Mouse (Mus musculus) lung, adult 2 months (tissue): ENCODE data around the gene Cfap299. TPM values are rescaled to one million over a fixed set of nuclear protein-coding genes. Genes with fewer than 3 reads are reported as not detected.

Experiments used
- DNase-seq: peaks from one replicate; pipeline ENCODE4 v3.0.0; 2022
- H3K4me1 ChIP-seq: fragments of 200-500 bp; 2 replicates; pipeline ENCODE4 v1.6.1; 2011; ENCODE audit warnings: low read length; ENCODE audit not compliant: control insufficient read depth, insufficient read depth
- H3K4me3 ChIP-seq: fragments of 200-500 bp; replicated peaks from 2 replicates; pipeline ENCODE3; 2011; ENCODE audit warnings: low read depth, mild to moderate bottlenecking, control low read depth, low read length; ENCODE audit errors: extremely low read depth
- CTCF ChIP-seq: fragments of 200-500 bp; IDR thresholded peaks from 2 replicates; pipeline ENCODE4 v1.5.1; 2011; ENCODE audit warnings: mild to moderate bottlenecking, low read length, control low read depth; ENCODE audit not compliant: insufficient read depth
- POLR2A ChIP-seq: fragments of 200-500 bp; IDR thresholded peaks from 2 replicates; pipeline ENCODE4 v1.6.1; 2011; ENCODE audit warnings: low read depth, mild to moderate bottlenecking, control low read depth, low read length, borderline replicate concordance; ENCODE audit errors: extremely low read depth
- WGBS: fragments of 180-500 bp; shearing (Covaris S2); methylation state at CpG from one replicate; pipeline ENCODE4 v1.1.7; 2018; 5-methylcytosine and 5-hydroxymethylcytosine counted together
- polyA plus RNA-seq: library from polyadenylated mRNA; depleted of rRNA; stranded (reverse); fragments of >200 nt; gene quantifications from 2 replicates; pipeline ENCODE4 v1.2.3, GENCODE M21; 2012

Cfap299 gene
- polyA plus RNA-seq, 1 experiment, result 1.7 TPM

DNA sequence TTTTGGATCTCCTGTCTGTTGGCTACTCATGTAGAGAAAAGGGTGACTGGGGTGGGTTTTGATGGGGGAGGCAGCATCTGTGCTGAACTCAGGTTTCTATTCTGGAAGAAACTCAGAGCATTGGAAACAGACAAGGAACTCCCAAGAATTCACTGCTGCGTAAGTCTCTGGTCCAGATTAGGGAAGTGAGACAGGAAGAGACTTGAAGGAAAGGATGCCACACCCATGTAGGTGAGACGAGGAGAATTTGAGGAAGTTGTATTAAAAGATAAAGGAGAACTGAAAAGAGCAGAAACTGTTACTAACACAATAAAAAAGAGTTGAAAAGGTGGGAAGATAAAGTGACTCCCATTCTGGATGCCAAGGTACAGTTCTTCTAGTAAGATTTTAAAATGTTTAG is 249.3 kb downstream of the Cfap299 start:
- TF ChIP-seq POLR2A (no peak), CTCF (no peak)

GRCm38 (mm10) chr5:98580811-98581210 is 251.7 kb downstream of the Cfap299 start:
- no peak for DNase-seq
- Histone ChIP-seq H3K4me1 (peaks cover 2% of the 10 kb centered on the region; the same call in 1 of the 2 replicates), H3K4me3 (no peak overlapping the region)
- no peak for TF ChIP-seq POLR2A
- TF ChIP-seq CTCF, result no peak
- WGBS, result 32% methylated on average over 5 of the region's 5 CpGs

More for the DNA sequence above, 249.3 kb downstream of the Cfap299 start:
- no peak overlapping the region for H3K4me3 ChIP-seq
- H3K4me1 ChIP-seq, result peaks cover 2% of the 10 kb centered on the region; the same call in 1 of the 2 replicates
- no peak for DNase-seq
- 38% methylated on average over 2 of the region's 2 CpGs for WGBS

DNA sequence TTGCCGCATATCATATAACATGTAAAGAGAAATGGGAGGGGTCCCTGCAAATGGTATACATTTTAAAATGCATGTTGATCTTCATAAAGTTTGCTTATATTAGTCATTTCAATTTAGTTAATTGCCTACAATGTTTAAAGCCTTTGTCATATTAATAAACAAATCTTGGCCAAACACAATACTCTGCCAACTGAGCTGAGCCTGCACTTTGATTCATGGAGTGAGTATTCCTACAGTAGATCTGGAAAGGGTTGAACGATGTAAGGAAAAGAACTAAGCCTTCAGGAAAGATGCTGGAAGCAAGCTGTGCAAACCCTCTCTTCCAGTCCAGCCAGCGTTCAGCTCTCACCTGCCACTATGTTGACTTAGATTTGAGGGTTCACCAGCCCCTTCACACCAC is 252.9 kb downstream of the Cfap299 start:
- 40% methylated on average over 3 of the region's 3 CpGs for WGBS
- H3K4me3 ChIP-seq, result no peak overlapping the region
- H3K4me1 ChIP-seq, result no peaks in the 10 kb centered on the region
- no peak for DNase-seq
- TF ChIP-seq CTCF, result no peak
- TF ChIP-seq POLR2A, result no peak

DNA sequence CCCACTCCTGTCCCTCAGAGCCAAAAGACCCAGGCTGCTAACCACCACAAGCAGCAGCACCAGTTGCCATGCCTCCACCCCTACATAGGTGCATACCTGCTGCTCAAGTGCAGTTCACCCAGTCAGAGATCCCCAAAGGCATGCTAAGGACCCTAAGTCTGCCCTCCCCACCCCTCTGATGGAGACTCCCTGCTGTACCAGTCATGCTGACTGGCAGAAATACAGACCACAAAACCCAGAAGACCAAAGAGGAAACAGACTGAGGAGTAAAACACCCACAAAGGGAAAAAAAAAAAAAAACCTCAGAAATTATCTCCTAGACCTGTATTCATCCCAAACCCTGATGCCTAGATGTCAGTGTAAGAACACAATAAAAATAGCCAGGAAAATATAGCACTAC is 256.8 kb downstream of the Cfap299 start:
- no peak for DNase-seq
- TF ChIP-seq POLR2A, result no peak
- no peak for TF ChIP-seq CTCF
- H3K4me1 ChIP-seq, result no peaks in the 10 kb centered on the region
- H3K4me3 ChIP-seq, result no peak overlapping the region

DNA sequence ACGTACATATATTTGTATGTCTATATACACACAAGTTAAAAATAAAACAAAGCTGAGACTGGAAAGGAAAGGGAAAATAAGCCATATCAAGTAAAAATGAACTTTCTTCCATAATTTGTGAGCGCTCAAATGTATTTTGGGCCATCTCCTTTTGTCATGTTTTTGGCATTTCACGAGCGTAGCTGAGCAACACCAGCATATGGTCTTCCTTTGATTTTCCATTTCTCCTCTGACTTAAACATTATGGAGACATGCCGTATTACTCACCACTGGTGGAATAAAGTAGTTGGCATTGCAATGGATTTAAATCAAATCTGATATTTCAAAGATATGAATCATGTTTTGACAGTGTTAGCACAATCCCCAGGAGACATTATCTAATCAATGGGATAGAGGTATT is 284.4 kb downstream of the Cfap299 start:
- TF ChIP-seq POLR2A (no peak), CTCF (no peak)
- no peak overlapping the region for H3K4me3 ChIP-seq
- 94% methylated on average over 5 of the region's 5 CpGs for WGBS
- H3K4me1 ChIP-seq, result no peaks in the 10 kb centered on the region
- no peak for DNase-seq

DNA sequence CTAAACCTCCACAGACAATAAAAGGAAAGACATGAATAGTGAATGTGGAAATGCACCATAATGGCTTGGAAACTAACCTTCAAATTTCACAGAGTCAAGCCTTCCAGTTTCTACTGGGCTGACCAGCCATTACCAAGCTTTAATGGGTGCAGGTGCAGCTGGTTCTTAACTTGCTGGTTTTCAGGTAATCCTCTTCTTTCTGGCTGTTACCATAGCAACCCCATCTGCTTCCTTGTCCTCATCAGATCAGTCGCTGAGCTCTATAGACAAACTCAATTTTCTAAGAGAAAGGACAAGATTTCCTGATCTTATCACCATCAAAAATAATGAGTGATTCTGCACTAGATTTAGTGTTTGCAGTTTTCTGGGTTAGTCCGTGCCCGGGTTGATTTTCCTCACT is 287.8 kb downstream of the Cfap299 start:
- DNase-seq, result no peak
- no peaks in the 10 kb centered on the region for H3K4me1 ChIP-seq
- H3K4me3 ChIP-seq, result no peak overlapping the region
- TF ChIP-seq CTCF, result no peak
- no peak for TF ChIP-seq POLR2A
- WGBS, result 74% methylated on average over 3 of the region's 3 CpGs

- no peak for TF ChIP-seq CTCF
- no peaks in the 10 kb centered on the region for H3K4me1 ChIP-seq
- no peak for DNase-seq
- no peak overlapping the region for H3K4me3 ChIP-seq
- WGBS, result 52% methylated on average over 4 of the region's 4 CpGs
These were observed 288.3 kb downstream of the Cfap299 start for GRCm38 (mm10) chr5:98617416-98617815.

- Histone ChIP-seq H3K4me1 (no peaks in the 10 kb centered on the region), H3K4me3 (no peak overlapping the region)
- TF ChIP-seq CTCF (no peak), POLR2A (no peak)
- DNase-seq, result no peak
These were observed 321.2 kb downstream of the Cfap299 start for GRCm38 (mm10) chr5:98650345-98650744.

GRCm38 (mm10) chr5:98651049-98651448 is 321.9 kb downstream of the Cfap299 start:
- TF ChIP-seq POLR2A (no peak), CTCF (no peak)
- 50% methylated on average over 5 of the region's 5 CpGs for WGBS
- no peak for DNase-seq
- no peaks in the 10 kb centered on the region for H3K4me1 ChIP-seq
- no peak overlapping the region for H3K4me3 ChIP-seq

- 89% methylated on average over 5 of the region's 5 CpGs for WGBS
- DNase-seq, result no peak
- no peaks in the 10 kb centered on the region for H3K4me1 ChIP-seq
- H3K4me3 ChIP-seq, result no peak overlapping the region
- no peak for TF ChIP-seq CTCF
- no peak for TF ChIP-seq POLR2A
These were observed 359.1 kb downstream of the Cfap299 start for GRCm38 (mm10) chr5:98688254-98688653.

DNA sequence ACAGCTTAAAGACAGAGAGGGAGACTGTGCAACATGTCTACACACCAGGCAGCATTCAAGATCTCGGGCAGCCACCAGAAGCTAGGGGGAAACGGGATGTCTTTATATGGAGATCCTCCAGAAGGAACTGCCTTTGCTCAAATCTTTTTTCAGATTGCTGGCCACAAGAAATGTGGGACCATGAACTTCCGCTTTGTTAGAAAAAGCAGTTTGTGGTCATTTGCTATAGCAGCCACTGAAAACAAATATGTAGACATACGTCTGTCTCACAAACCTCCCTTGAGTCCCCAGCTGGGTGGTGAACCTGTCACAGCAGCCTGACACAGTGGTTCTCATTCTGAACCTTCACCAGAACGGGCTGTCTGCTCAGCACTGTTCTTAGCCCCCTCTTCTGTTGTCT is 363.0 kb downstream of the Cfap299 start:
- 59% methylated on average over 5 of the region's 5 CpGs for WGBS
- Histone ChIP-seq H3K4me1 (no peaks in the 10 kb centered on the region), H3K4me3 (no peak overlapping the region)
- DNase-seq, result no peak
- TF ChIP-seq CTCF (no peak), POLR2A (no peak)
